Mouse (Mus musculus): ENCODE measurements at regions not wholly inside any gene's neighbourhood (a gene's known extent, or its start where the extent isn't known, plus 50 kb on each side); places are given as distances from the start of the nearest gene placed in this dataset.

- ATAC-seq (replicated peaks; ENCODE audit: low FRiP score, low TSS enrichment, poor library complexity, severe bottlenecking), result no peak
Observed at GRCm38 (mm10) chr6:135519438-135519803, 157.1 kb downstream of the Emp1 start.

DNA sequence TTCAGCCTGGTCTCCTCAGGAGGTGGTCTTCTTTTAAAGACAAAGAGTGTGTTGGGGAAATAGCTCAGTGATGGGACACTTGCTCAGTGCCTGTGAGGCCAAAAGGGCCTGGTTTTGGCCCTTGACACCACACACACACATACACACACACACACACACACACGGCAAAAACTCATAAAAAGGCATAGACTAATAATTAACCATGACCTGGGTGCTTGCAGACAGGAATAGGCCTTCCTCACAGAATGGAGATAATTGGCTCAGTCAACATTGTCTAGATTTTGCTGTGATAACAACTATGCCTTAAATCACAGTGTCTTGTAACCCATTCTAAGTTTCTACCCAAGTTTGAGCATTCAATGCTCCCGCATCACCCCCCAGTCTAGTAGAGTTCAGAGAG lies 158.5 kb downstream of the Emp1 start:
- no peak for ATAC-seq (replicated peaks; ENCODE audit: low FRiP score, low TSS enrichment, poor library complexity, severe bottlenecking)

DNA sequence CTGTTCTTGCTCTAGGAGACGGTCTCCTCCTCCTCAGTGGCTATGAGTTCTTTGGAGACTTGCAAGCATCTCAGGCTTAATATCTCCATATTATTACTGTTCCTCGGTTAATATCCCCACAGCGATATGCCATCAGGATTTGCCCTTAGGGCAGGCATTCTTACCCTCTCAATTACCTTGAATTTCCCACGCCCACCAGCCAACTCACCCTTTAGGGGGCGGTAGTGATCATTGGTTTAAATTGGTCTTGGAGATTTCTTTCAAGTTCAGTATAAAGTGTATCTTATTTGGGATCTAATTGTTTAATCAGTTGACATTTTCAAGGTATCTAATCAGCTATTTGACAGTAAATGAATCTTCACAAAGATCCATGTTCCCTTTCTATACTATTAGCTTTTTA lies 162.5 kb downstream of the Emp1 start:
- ATAC-seq (replicated peaks; ENCODE audit: low FRiP score, low TSS enrichment, poor library complexity, severe bottlenecking), result no peak

DNA sequence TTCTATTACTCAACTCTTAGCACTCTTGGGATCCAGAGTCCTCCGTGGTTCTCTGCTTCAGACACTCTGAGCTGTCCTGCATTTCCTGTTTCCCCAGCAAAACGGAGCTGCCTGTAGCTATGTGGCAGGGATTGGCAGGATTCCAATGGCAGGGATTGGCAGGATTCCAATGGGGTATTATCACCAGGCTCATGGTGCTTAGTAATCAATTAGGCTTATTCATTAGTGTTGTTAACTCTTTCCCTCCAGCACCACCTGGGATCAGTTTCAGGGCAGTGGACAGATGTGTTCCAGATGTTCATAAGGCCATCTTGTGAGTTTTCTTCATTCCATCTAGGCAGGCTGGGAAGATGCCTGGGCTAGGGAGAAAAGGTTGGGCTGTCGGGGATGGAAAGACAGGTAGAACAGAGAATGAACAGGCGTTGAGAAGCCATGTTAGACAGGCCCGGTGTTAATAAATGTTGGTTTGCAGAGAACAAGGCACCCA lies 163.5 kb downstream of the Emp1 start:
- ATAC-seq (replicated peaks; ENCODE audit: low FRiP score, low TSS enrichment, poor library complexity, severe bottlenecking), result no peak

DNA sequence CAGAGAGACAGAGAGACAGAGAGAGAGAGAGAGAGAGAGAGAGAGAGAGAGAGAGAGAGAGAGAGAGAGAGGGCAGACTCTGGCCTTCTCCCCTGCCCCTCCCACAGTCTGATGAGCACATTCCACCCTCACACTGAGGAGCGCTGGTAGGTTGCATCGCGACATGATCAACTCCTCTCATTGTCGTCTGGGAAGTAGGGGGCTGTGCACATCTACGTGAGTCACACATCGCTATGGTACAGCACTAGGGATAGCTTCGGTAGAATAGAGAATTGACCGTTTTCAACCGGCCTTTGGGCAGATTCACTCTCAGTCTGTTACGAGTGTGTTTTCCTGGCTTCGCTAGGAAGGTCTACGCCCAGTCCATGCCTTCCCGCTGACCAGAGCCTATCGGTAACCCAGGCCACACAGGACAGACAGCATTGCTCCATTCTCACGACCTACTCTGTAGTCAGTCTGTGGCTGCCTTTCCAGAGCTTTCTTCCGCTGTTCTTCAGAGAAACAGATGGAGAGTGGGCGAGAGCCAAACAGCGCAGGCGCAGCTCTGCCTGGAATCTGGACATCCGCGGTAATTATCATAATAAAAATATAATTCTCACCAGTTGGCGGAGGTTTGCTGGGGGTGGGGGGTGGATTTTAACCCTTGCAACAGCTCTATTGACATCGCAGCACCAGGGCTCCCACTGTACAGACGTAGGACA lies 164.3 kb downstream of the Emp1 start:
- ATAC-seq (replicated peaks; ENCODE audit: low FRiP score, low TSS enrichment, poor library complexity, severe bottlenecking), result no peak

DNA sequence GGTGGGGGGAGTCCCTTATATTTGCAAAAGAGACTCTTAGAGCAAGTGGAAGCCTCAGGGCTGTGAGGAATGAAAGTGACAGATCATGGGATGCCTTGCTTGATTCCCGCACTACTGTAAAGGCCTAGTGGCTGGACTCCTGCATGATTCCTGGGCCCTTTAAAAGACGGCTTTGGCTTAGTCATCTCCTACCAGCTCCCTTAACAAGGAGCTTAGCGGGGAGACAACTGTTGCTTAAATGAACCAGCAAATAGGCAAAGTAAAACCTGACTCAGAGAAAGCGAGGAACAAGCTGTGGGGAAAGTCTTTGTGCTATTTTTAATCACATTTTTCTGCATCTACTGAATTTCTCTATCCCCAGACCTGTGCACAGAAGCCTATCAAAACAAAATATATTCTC lies 165.5 kb downstream of the Emp1 start:
- ATAC-seq (replicated peaks; ENCODE audit: low FRiP score, low TSS enrichment, poor library complexity, severe bottlenecking), result no peak

DNA sequence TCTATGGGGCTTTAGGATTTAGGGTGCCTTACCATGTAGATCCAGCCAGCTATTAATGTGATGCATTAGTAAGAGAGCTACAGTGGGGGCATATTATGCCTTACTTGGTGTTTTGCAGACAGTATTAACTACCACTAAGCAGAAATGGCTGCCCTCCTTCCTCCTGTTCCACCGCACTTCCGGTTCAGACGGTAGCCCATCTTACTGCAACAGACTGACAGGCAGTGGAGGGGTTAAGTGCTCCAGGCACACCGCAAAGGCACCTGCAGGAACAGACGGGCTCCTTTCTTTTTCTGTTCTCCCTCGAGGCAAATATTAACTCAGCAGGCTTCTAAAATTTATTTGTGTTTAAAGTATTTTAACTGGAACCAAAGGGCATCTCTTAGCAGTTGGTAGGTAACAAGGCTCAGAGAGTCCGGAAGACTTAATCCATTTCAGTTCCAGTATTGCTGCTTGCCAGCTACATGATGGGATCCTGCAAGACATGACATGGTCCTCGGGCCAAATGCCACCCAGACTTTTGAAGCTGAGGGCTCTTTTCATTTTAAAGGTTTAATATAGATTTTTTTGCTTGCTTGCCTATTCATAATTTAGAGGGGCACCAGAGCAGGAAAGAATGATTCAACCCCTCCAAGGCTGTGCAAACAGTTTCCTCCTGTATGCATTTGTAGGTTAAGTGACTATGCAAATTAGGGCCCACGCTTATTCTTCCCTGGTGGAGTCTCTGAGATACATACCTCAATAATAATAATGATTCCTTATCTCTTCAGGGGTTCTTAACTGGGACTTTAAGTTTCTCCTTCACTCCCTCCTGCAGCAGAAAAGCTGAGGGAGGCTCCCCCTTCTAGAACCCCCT lies 177.7 kb downstream of the Emp1 start:
- no peak for ATAC-seq (replicated peaks; ENCODE audit: low FRiP score, low TSS enrichment, poor library complexity, severe bottlenecking)

GRCm38 (mm10) chr6:135541566-135541965 lies 179.2 kb downstream of the Emp1 start:
- ATAC-seq (replicated peaks; ENCODE audit: low FRiP score, low TSS enrichment, poor library complexity, severe bottlenecking), result no peak

- ATAC-seq (replicated peaks; ENCODE audit: low FRiP score, low TSS enrichment, poor library complexity, severe bottlenecking), result no peak
Observed at GRCm38 (mm10) chr6:135542356-135542755, 180.0 kb downstream of the Emp1 start.

DNA sequence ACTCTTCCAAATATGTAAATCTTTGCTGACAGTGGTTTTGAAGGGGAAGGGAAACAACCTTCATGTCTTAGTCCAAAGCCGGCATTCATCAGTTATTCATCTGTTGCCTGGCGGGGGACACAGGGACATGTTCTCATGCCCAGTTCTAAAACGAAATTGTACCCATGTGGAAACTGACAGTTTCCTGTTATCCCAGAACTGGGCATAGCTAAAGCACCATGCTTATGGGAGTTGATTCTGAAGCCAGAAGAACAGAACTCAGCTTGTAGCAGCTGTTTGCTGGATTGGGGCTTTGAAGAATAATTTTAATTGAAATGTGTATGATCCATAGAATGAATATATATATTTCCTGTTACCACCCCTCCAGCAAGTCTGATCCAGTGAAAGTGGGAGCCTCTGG lies 181.0 kb downstream of the Emp1 start:
- no peak for ATAC-seq (replicated peaks; ENCODE audit: low FRiP score, low TSS enrichment, poor library complexity, severe bottlenecking)

GRCm38 (mm10) chr6:135543863-135544262 lies 181.5 kb downstream of the Emp1 start:
- no peak for ATAC-seq (replicated peaks; ENCODE audit: low FRiP score, low TSS enrichment, poor library complexity, severe bottlenecking)

GRCm38 (mm10) chr6:135550368-135550950 lies 188.1 kb downstream of the Emp1 start:
- no peak for ATAC-seq (replicated peaks; ENCODE audit: low FRiP score, low TSS enrichment, poor library complexity, severe bottlenecking)

DNA sequence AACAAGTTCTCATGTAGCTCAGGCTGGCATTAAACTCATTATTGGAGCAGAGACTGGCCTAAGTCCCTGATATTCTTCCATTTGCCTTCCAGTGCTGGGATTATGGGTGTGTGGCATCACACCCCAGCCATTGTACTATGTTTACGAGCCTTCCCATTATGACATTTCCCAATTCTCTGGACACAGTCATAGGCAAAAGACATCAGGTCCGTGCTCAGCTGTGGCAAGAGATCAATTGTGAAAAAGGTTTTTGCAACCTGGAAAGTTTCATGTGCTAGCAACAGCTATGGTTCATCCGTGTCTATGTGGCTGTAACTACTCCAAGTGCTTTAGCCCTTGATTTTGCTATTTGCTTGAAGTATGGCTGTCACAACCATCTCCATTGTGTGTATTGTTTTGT lies 190.1 kb downstream of the Emp1 start:
- ATAC-seq (replicated peaks; ENCODE audit: low FRiP score, low TSS enrichment, poor library complexity, severe bottlenecking), result no peak

DNA sequence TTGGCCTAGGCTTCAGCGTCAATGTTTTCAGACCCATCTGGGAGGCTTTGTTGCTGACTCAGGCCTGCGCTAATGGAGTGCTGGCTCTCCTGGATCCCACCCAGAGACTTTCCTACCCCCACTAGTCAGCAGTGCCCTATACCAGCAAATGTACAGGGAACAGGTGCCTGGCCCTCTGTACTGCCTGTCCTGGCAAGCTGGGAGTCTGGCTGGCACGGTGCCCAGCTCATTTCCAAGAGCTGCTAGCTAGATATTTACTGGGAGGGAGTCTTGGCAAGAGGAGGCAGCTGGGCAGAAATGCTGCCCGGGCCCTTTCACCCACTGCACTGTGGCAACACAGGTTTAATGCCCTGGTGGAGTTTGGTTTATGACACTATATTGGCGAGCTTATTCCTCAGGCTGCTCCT lies 197.2 kb downstream of the Emp1 start:
- ATAC-seq (replicated peaks; ENCODE audit: low FRiP score, low TSS enrichment, poor library complexity, severe bottlenecking), result no peak

- ATAC-seq (replicated peaks; ENCODE audit: low FRiP score, low TSS enrichment, poor library complexity, severe bottlenecking), result no peak
Observed at GRCm38 (mm10) chr6:135562267-135562666, 199.9 kb downstream of the Emp1 start.

DNA sequence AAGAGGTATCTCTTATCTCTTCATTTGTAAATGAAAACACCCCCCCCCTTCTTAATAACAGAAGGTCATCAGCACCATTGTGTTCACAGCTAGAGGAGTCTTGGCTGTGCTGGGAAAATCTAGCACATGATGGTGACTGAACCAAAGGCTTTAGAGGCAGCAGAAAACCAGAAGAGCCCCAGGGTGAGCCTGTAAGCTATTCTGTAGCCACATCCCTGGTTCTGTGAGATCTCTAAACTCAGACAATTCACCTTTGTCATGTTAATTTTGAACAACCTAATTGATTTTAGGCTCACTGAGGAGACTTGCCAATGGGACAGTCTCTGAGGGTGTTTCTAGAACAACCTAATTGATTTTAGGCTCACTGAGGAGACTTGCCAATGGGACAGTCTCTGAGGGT lies 201.4 kb downstream of the Emp1 start:
- no peak for ATAC-seq (replicated peaks; ENCODE audit: low FRiP score, low TSS enrichment, poor library complexity, severe bottlenecking)

GRCm38 (mm10) chr6:135569086-135569485 lies 206.7 kb downstream of the Emp1 start:
- ATAC-seq (replicated peaks; ENCODE audit: low FRiP score, low TSS enrichment, poor library complexity, severe bottlenecking), result no peak

DNA sequence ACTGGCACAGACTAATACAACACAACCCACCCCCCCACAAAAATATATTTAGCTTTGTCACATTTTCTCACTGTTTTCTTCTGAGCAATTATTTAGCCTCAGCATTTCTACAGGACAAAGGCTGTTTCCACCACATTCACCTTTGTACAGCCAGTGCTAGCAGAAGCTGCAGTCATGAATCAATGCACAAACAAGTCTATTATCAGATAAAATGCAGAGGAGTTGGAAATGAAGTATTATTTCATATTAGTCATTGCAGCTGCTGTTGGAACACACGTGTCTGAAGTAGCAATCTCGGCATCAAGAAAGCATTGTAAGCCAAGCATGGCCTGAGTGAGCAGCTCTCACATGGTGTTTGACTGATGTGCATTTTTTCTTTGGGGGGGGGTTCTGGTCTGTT lies 212.9 kb downstream of the Emp1 start:
- no peak for ATAC-seq (replicated peaks; ENCODE audit: low FRiP score, low TSS enrichment, poor library complexity, severe bottlenecking)

DNA sequence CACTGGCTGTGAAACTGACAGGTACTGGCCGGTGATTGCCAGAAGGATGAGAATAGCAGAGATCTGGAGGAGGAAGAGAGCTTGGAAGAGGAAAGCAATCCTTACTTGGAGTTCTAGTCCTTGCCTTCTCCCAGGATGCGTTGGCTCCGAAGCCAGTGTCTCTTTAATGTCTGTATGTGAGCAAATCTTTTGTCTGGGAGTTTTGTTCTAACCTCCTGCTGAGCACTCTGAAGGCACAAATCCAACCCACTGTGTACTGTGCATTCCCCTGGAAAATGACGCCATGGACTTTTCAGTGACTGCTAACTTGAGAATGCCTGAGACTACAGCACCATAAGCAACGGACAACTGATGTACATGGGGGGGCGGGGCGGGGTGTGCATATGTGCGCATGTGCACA lies 216.4 kb downstream of the Emp1 start:
- ATAC-seq (replicated peaks; ENCODE audit: low FRiP score, low TSS enrichment, poor library complexity, severe bottlenecking), result no peak

GRCm38 (mm10) chr6:135582567-135582966 lies 220.2 kb downstream of the Emp1 start:
- no peak for ATAC-seq (replicated peaks; ENCODE audit: low FRiP score, low TSS enrichment, poor library complexity, severe bottlenecking)

GRCm38 (mm10) chr6:135584782-135585181 lies 222.4 kb downstream of the Emp1 start:
- no peak for ATAC-seq (replicated peaks; ENCODE audit: low FRiP score, low TSS enrichment, poor library complexity, severe bottlenecking)

All from megakaryocyte-erythroid progenitor cell, adult 5-6 weeks (primary cell).